8 mouse cellular contexts compared by ENCODE assay signal in the genomic region with DNA sequence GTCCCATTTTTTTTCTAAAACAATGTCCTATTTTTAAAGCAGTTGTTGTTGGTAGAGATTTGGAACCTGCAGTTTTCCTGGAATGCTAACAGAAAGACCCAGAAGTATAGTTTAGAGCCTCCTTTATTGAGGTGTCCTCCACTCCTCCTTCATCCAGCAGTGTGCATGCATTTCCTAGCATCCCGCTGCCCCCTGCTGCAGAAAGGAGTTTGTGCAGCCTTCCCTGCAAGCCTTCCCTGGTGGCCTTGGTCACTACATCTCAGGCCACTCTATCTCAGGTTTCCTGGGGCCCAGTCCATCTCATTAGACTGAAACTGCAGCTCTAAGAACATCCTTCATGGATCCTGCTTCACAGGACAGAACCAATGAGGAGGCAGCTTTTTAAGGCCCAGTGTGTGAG. TPM values are rescaled to one million over a fixed set of nuclear protein-coding genes. Genes with fewer than 3 reads are reported as not detected.
A peak's percentile ranks its signal among the peaks of the same experiment; 100 is the strongest.
DNase-seq lines count a peak whose midpoint lies in the region; ATAC-seq lines count a peak whose summit lies in the region.

No protein-coding gene starts in this region.

- ATAC-seq in megakaryocyte progenitor cell, adult 5-6 weeks (replicated peaks; ENCODE audit: poor library complexity): peak; percentile 61
- no peak for ATAC-seq in inflammation-experienced regulatory T-cells, adult 6 months

- peak; percentile 4 to 26 for DNase-seq in heart, postnatal 10 days
- DNase-seq in heart, adult 9 months (ENCODE audit: low spot score in 2 of 2): no peak
- DNase-seq in right cerebral cortex, postnatal 14 days: peak; percentile 13
- no peak for DNase-seq in right cerebral cortex, postnatal 25 days
- peak; percentile 57 for DNase-seq in forelimb bud, embryonic 11.5 days (ENCODE audit: low read depth, low spot score)
- DNase-seq in thymus, postnatal 0 days (ENCODE audit: low spot score): no peak

- intact Hi-C loops in heart, postnatal 10 days (cut with DNase I): loop anchor here (5.0 to 10.0 kb wide), 3 partner anchors 79 to 1039 kb away; no protein-coding TSS in a partner anchor

RNA-seq across cellular contexts. Expression of a gene that starts 51.0 kb away (rescaled TPM):
- under 1 TPM; 0.02 to 0.05 TPM for total RNA-seq in heart, postnatal 10 days (2021)
- not detected in 2 replicates for total RNA-seq in megakaryocyte progenitor cell, adult 5-6 weeks (2015)
- total RNA-seq in megakaryocyte progenitor cell, adult 5-6 weeks (2017): not detected in 2 replicates
- 0.18 and 0.21 TPM in 2 replicates for polyA plus RNA-seq in thymus, postnatal 0 days (2015; fragmentation: Nextera tagmentation; extraction: Ambion mirVana)
- polyA plus RNA-seq in inflammation-experienced regulatory T-cells, adult 6 months (2017; shearing (Covaris generic)): not detected

Comparison
In these comparisons a context has a peak if more than half of its experiments do, and no peak if none do; other contexts are left out.
1. DNase-seq: peak in heart, postnatal 10 days (2 of 2), right cerebral cortex, postnatal 14 days (single experiment) and forelimb bud, embryonic 11.5 days (single experiment); none in heart, adult 9 months (0 of 2), right cerebral cortex, postnatal 25 days (single experiment) and thymus, postnatal 0 days (single experiment).